Mouse (Mus musculus) cerebellum, adult 8-10 months (tissue): Measurements from ENCODE around the gene Cul1.
A peak's percentile ranks its signal among the peaks of the same experiment; 100 is the strongest.
"Not testable (repeated sequence)": the region's sequence is repeated elsewhere in the genome, so short reads cannot be mapped to it uniquely, and the experiment has no call there.

Experiments
- DNase-seq: peaks from one replicate; pipeline ENCODE4 v3.0.0; 2022

Gene Cul1

DNA sequence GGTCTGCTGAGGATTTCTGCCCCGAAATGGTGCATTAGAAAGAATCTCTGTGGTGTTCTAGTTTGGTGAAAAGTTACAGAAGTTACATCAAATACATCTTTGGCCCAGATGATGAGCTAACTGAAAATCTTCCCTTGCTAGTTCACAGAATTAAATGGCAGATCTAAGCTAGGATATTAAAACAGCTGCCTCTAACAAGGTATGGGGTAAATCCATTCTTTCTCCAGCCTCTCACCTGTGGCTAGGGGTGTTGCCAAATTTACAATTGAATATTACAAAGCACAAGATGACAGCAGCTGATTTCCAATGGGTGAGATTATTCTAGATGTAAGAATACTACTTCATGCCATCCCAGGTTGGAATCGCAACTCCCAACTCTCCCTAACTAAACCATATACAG, at the start of gene Cul1:
Gene Cul1, plus strand, starts transcription at position 301 of the 400 bp plus-strand sequence.
- DNase-seq = no peak

DNA sequence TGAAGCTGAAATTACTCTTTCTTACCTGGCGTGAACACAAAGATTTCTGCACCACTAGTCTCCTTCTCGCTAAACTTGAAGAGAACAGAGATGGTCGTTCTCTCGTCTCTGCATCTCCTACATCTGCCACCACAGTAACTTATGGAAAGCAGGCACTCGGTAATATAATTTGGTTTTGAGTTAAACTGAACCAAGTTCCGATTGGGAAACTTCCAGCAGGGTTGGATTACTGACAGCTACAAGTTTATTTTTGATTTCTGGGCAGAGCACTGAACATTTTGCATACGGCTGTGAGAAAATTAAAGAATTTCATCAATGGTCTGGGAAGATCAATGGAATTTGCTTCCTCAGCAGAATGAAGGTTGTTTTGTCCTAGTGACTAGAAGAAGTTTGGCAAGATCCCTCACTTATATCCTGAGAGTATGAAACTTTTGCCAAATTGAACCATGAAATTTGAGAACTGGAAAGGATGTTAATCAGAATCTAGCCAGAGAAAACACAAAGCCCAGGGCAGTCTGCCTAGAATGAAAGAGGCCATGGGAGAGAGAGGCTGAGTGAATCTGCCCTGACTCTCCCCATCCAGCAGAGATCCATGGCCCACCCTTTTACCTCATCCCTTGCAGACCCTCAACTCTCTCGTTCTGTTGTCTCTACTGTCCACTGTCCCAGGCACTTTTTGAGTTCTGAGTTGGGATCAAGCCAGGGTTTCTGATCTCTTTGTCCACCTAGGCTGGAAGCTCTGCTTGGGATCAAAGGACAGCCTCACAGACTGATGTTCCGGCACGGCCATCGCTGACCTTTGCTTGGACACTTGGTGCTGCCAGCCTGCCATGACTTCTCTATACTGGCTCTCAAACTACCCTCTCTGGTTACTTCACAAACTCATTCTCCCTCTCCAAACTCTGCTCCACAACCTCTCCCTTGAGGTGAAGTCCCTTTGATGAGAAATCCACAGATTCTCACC, 48.5 kb upstream of the Cul1 start:
- DNase-seq = no peak

DNA sequence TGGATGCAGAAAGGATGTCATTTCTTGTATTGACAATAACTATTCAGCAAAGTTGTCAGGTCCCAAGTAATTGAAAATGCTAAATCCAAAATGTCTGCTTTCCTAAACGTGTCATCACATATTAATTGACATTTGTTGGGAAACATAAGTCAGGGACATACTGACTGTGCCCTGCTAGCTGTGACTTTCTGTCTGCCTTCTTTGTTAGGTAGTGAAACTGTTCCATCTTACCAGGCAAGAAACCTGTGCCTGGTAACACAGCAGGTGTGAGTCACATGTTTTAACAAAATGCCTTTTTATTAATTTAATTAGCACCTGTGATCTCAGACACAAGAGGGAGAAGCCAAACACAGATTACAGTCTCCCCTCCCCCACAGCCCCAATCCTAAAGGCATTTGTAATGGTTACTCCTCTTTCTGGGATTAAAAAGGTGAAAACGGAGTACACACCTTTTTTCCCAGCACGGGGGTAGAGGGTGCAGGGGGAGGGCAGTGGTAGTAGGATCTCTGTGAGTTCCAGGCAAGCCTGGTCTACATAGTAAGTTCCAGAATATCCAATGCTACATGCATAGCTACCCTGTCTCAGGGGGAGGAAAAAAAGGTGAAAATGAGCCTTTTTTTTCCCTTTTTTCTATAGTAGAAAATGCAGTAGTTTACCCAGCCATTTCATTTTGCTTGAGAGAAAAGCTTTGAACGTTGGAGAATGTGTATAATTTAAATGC, 40.2 kb upstream of the Cul1 start:
- DNase-seq = no peak

DNA sequence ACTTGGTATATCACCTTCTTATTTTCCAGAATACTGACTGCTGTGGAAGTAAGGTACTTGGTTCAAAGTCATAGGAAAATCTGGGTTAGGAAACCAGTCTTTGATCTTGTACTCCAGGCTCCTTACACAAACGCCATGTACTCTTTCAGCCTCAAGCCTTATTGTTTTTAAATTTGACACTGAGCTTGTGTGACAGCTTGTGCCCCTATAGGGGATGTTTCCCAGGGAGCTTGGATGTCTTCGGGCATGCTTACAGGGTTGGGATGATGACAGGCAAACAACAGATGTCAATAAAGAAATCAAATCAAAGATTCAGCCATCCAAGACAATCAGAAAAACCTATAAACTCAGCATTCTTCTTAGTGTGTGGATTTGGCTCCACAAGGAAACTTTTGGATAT, 39.5 kb upstream of the Cul1 start:
- DNase-seq = no peak

DNA sequence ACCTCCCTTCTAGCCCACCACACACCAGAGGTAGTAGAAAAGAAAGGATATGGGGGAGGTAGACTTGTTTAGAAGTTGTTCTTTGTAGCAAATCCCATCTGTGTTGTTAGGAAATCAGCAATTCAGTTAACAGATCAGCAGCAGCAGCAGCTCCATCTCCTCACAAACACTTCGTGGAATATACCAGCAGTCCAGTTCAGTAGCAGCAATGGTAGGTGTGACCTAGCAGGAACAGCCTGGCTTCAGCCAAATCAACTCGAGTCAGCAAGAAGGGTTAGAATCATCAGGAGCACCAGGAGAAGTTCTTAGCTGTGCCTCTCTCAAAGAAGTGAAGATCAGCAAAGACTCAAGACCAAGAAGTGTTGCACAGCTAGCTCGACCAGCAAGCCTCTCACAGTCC, 34.5 kb upstream of the Cul1 start:
- no peak for DNase-seq

DNA sequence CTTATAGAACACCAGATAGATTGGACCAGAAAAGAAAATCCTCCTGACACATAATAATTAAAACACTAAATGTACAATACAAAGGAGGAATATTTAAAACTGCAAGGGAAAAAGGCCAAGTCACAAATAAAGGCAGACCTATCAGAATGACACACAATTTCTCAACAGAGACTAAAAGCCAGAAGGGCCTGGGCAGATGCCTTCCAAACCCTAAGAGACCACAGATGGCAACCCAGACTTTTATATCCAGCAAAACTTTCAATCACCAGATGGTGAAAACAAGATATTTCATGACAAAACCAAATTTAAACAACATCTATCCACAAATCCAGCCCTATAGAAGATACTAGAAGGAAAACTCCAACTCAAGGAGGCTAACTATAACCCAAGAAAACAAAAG, 33.0 kb upstream of the Cul1 start:
- DNase-seq = no peak

DNA sequence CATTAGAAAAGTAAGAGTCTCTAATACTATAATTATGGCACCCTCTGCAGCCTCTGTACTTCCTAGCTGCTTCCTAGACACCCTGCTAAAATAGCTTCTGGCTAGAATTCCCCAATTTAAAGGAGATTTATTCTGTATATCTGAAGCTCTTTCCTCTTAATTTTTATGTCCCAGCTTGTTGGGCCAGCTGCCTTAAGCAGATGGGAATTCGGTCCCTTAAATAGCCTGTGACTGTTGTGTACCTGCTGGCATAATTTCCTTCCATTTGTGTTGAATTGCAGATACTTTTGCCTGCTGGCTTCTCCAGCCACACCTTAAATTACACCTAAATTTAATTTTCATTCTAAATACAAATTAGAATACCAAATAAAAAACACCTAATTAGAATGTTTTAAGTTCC, 32.0 kb upstream of the Cul1 start:
- DNase-seq = no peak

DNA sequence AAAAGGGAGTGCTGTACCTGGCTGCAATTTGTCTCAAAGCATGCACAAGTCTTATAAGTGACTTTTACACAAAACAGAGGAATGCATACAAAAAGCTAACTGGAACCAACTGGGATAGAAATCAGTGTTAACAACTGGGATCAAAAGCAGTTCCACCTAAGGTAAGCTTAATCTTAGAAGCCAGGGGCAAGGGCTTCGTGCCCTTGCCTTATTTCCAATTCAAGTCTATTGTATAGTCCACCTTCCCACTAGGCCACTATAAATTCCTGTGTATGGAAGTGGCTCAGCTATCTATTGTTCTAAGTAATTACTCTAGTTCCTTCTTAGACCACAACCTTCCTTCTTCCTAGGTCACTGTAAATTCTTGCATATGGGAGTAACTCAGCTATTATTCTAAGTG, 27.1 kb upstream of the Cul1 start:
- no peak for DNase-seq

DNA sequence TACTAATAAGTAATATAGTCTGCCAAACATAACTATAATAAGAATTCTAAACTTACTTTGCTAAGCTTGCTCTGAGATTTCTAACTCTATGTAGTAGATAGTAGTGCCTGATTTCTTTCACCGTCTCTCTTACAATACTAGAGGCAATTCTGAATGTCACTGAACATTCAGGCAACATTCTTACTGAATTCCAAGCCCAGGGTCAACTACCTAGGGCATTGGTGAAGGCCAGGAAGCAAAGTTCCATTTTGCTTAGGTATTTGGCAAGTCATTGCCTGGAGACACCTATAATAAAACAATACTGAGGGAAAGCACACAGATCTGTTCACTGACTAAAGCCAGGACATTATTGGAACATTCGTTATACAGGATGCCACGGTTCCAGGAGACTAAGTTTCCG, 26.6 kb upstream of the Cul1 start:
- not testable (repeated sequence) for DNase-seq

DNA sequence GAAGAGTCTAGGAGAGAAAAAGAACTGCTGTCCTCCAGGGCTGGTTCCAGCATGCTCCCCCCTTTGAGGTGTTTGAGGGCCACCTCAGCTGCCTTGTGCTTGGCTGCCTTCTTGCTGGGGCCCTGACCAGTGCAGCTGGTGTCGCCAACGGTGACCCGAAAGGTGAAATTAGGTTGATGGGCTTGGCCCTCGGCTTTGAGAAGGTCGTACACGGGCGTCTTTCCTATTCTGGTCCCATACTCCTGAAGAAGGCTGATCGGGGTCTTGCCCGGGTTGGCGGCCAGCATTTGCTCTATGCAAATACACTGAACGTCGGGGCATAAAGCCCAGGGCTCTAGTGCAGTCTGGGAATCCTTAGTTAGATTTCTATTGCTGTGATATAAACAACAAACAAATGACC, 20.4 kb upstream of the Cul1 start:
- DNase-seq = not testable (repeated sequence)

DNA sequence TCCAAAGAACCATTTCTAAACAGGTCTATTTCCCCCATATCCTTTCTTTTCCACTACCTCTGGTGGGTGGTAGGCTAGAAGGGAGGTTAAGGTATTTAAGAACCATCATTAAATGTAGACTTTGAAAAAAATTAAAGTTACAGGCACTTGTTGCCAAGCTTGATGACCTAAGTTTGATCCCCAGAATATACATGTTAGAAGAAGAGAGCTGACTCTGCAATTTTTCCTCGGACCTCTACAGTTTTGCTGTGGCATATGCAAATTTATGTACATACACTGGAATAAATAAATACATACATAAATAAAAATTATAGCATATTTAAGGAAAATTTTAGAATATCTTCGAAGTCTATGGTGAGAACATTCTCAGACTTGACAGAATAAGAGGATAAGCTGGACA, 13.1 kb upstream of the Cul1 start:
- no peak for DNase-seq

DNA sequence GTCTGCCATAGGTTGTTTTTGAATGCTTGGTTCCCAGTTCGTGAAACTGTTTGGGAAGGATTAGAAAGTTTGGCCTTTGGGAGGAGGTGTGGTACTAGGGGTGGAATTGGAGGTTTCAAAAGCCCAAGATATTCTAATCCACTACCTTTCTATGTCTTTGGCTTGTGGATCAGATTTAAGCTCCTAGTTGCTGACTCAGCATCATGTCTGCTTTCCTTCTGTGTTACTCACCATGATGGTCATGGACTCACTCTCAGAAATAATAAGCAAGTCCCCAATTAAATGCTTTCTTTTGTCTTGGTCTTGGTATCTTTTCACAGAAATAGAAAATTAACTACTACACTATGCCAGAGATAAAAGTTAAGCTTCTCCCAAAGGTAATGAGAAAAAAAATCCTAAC, 5.5 kb upstream of the Cul1 start:
- no peak for DNase-seq

DNA sequence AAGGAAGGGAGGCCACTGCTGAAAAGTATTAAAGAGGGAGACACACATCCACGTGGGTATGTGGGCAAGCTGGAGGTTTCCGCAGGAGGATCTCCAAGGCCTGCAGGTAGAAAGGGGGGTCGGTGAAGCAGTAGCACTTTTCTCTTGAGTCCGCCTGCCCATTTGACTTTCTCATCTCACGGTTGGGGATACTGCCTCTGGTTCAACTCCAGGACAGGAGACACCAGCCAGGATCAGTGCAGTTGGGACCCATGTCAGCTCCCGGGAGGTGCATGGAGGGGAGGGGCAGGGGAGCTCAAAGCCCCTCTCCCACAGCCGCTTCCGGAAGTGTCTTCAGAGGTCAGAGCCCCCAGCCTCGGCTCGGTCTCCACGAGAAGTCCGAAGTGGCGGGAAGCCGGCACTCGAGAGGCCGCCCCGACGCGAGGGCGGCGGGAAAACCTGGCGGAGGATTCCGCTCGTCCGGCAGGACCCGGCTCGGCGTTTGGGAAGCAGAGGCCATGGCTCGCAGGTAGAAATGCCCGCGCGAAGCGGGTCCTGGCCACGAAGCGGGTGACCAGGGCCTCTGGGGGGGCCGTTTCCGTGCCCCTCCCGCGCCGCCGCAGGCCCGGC, 428 bp downstream of the Cul1 start:
- no peak for DNase-seq

DNA sequence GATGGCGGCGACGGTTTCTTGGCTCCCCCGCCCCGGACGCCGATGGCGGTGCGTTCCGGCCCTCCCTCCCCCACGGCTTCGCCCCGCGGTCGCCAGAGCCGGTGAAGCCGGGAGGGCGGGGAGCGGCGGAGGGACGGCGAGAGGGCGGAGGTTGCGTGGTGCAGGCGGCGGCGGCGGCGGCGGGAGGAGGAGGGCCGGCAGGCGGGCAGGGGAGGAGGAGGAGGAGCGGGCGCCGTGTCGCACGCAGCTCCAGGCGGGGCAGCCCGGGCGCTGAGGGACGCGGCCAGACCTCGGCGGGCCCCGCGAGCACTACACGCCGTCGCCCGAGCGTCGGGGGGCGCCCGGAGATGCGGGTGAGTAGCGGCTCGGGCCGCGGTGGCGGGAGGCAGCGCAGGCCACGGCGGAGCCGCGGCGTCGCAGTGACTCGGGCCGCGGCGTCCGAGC, 955 bp downstream of the Cul1 start:
- DNase-seq = peak; percentile 84

DNA sequence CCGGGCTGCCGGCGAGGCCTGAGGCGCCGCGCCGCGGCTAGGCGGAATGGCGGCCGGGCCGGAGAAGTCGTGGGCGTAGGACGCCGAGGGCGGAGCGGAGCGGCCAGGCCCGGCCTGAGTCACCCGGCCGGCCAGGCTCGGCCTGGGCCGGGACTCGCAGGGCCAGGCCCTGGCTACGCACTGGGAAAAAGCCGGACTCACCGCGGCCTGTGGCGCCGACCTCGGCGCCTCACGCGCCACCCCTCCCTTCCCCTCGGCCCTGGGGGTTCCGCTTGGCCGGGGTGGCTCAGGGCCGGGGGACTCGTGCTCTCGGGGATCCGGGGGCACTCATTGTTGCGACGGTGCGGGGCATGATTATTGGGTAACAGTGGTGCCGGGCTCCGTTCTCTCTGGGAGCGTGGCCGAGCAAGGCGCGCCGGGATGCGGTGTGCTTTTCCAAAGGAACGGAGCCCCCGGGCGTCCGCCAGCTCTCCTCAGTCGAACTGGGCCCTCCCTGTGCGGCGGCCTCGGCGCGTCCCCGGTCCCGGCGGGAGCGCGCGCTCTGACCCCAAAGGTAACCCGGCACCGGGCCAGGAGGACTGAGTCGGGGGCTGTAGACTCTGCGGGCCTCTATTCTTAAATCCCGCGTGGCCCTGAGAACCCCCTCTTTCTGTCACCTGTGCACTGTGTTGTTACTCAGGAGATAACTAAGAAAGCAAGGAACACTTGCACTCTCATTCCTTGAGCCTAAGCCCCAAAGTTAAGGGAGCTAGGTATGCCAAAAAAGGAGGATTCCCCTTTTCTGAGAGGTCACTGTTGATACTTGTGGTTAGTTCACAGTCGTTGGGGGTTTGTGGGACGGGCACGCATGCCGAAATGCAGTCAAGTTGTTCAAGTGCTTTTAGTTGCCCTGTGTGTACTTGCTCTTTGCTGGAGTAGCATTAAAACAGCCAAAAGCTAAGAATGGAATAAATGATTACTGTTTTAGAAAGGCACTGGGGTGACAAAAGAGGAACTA, 1.7 kb downstream of the Cul1 start:
- DNase-seq = peak; percentile 63

DNA sequence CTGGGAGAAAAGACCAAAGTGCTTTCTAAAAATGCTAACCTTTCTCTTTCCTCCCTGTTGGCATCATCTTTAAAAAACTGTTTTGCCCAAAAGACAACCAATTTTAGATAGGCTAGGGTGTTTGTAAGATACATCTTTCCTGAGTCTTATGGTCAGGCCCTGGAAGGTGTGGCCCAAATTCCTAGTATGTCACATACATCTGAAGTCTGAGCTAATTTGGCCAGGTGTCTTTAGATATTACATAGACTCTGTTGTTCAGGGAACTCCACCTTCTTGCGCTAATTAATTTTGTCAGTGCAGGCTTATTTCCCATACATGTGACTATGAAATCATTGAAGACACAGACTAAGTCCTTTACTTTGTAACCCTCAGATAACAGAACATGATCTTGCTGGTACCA, 2.6 kb downstream of the Cul1 start:
- no peak for DNase-seq

DNA sequence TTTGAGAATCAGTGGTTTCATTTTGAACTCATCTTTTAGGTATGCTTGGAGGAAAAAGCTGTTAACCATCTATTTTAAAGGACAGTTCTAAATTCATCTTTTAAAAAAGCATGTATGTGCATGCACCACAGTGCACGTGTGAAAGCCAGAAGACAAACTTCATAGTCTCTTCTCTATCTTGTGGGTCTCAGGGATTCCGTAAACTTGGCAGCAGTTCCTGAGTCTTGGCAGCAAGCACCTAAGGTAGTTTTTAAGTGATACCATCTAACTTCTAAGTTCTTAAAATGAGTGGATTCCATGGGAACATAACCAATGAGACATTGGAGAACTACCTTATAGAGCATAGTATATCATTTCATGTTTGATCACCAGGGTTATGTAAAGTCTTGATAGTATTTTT, 3.7 kb downstream of the Cul1 start:
- DNase-seq = no peak

DNA sequence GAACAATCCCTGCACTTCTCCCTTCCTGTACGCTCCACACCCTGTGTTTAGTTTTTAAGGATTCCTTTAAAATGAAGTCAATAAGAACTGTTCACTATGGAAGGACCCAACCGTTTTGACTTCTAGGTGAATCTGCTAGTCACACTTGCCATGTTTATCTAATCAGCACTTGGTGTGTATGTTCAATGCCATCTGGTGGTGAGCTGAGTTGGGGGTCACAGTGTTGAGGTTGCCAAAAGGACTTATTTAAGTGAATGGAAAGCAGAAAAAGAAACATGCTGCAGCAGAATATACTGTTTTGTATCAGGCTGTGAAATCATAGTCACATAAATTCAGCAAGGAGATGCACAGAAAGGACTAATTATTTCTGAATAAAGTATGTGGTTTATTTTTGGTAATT, 12.2 kb downstream of the Cul1 start:
- no peak for DNase-seq

DNA sequence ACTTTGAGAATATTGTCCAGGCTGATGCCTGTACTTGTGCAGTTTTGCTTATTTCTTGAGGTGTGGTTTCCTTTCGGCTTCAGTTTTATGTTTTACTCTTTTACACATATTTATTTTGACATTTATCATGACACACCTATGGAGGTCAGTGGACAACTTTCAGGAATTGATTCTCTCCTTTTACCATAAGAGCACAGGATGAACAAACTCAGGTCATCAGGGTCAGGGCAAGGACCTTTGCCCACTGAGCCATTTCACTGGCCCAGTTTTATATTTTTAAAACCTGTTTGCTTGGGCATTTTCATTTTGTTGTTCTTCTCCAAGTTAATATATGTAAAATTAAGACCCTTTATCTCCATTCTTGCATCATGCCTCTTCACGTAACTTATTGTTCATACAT, 13.3 kb downstream of the Cul1 start:
- no peak for DNase-seq

DNA sequence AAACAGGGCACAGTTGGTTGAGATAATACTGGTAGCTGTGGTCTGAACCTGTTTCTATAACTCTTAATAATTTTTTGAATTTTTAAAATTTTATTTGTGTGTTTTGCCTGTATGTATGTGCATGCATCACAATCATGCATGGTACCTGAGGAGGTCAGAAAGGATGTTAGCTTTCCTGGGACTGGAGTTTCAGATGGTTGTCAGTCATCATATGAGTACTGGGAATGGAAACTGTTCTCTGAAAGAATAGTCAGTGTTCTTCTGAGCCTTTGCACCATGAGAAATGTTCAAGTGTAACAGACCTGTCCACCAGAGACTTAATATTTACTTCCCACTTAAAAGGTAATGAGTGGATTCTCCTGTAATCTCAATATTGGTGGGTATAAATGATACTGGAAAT, 13.9 kb downstream of the Cul1 start:
- no peak for DNase-seq

DNA sequence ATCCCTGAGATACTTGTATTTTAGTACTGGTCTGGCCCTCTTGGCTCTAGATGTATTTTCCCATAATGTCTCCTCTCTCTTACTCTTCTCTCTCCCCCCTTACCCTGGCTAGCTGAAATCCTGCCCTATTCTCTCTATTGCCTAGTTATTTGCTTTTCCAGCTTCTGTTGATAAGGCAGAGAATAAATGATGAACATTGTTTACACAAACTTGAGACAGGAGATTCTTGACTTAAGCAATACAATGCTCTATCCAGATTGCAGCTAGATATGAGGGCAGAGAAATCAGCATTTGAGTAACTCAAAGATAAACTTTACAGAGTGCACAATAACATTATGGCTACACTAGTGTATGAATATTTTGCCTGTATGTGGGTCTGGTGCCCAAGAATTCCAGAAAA, 16.6 kb downstream of the Cul1 start:
- DNase-seq = no peak

DNA sequence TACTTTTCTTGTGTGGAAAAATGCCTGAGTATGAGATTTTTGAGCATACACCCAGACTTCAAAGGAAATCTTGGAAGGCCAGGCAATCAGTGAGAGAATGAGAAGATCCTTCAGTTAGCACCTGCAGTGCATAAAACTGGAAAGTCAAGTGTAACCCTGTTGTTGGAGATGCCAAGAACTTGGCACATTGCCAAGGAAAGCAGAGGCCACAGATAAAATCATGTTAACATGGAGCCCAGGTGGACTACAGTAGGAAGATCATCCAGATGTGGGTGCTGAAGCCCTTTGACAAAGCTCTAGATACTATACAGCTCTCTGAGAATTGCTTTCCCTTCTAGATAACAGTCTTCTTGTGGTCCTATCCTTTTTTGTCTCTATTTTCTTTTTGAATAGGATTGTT, 19.2 kb downstream of the Cul1 start:
- no peak for DNase-seq

DNA sequence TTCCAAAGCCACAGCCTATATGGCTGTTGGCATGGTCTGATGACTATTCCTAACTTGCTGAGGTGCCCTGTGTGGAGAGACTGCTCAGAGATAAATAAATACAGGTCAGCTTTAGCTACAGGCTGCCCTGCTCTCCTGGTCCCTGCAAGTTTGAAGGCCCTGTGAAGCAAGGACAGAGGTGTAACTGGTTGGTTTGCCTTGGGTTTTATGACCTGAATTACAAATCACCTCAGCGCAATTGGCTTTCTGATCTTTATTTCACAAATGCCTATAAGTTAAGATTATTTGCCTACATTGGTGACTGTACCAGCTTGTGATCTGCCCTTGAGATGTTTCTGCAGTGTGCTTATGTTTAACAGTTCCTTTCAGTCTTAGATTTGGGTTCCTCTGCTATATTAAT, 28.8 kb downstream of the Cul1 start:
- DNase-seq = no peak
